Mouse (Mus musculus) gonadal fat pad, adult 2 months (tissue): ENCODE results near the gene Kat8. TPM values are rescaled to one million over a fixed set of nuclear protein-coding genes. Genes with fewer than 3 reads are reported as not detected.
"Not testable (repeated sequence)": the region's sequence is repeated elsewhere in the genome, so short reads cannot be mapped to it uniquely, and the experiment has no call there.

Experiments used
- DNase-seq: peaks from one replicate; pipeline ENCODE4 v3.0.0-alpha.2; 2012; ENCODE audit warnings: low read depth
- polyA plus RNA-seq: library from polyadenylated mRNA; depleted of rRNA; stranded (reverse); fragments of >200 nt; gene quantifications from 2 replicates; pipeline ENCODE4 v1.2.3, GENCODE M21; 2012

The Kat8 gene
- polyA plus RNA-seq, 1 experiment, result 15.9 TPM

- DNase-seq, result no peak
These were observed 19.2 kb downstream of the Kat8 start for GRCm38 (mm10) chr7:127931351-127932135.

GRCm38 (mm10) chr7:127932273-127933031 is 20.1 kb downstream of the Kat8 start:
- DNase-seq, result no peak

- DNase-seq, result no peak
These were observed 21.8 kb downstream of the Kat8 start for GRCm38 (mm10) chr7:127934075-127934474.

- no peak for DNase-seq
These were observed 22.9 kb downstream of the Kat8 start for GRCm38 (mm10) chr7:127935028-127935722.

- no peak for DNase-seq
These were observed 23.4 kb downstream of the Kat8 start for GRCm38 (mm10) chr7:127935748-127936159.

- no peak for DNase-seq
These were observed 24.0 kb downstream of the Kat8 start for GRCm38 (mm10) chr7:127936216-127936884.

- not testable (repeated sequence) for DNase-seq
These were observed 29.8 kb downstream of the Kat8 start for GRCm38 (mm10) chr7:127942097-127942496.

- no peak for DNase-seq
These were observed 32.3 kb downstream of the Kat8 start for GRCm38 (mm10) chr7:127944614-127945013.

- DNase-seq, result no peak
These were observed 34.2 kb downstream of the Kat8 start, which contains the start of gene Prss36 for GRCm38 (mm10) chr7:127946470-127947023. Gene Prss36, minus strand, starts transcription at chr7:127946725.

- no peak for DNase-seq
These were observed 40.7 kb downstream of the Kat8 start for GRCm38 (mm10) chr7:127952864-127953581.

GRCm38 (mm10) chr7:127959364-127959763 is 47.0 kb downstream of the Kat8 start:
- DNase-seq, result no peak

- no peak for DNase-seq
These were observed 54.1 kb downstream of the Kat8 start for GRCm38 (mm10) chr7:127966371-127966918.

- DNase-seq, result no peak
These were observed 54.9 kb downstream of the Kat8 start, which contains the start of gene Fus for GRCm38 (mm10) chr7:127967004-127967921. Gene Fus, plus strand, starts transcription at chr7:127967457.

GRCm38 (mm10) chr7:127967922-127968828 is 55.9 kb downstream of the Kat8 start:
- no peak for DNase-seq

GRCm38 (mm10) chr7:127974413-127974930 is 62.2 kb downstream of the Kat8 start:
- DNase-seq, result no peak
